Mouse (Mus musculus) gastrocnemius, postnatal 25 days (tissue): ENCODE data around the gene Kcnb1. TPM values are rescaled to one million over a fixed set of nuclear protein-coding genes. Genes with fewer than 3 reads are reported as not detected.

Source experiments
- DNase-seq: peaks from one replicate; pipeline ENCODE4 v3.0.0; 2022
- total RNA-seq, 2 experiments: library from RNA; stranded (reverse); gene quantifications; 1 replicate in 1 of 2; 2 replicates in 1 of 2; pipeline ENCODE4 v1.2.3; 2021

Kcnb1 gene
- total RNA-seq, 2 experiments from 2014 or later, result 22.1 to 27.4 TPM

DNA sequence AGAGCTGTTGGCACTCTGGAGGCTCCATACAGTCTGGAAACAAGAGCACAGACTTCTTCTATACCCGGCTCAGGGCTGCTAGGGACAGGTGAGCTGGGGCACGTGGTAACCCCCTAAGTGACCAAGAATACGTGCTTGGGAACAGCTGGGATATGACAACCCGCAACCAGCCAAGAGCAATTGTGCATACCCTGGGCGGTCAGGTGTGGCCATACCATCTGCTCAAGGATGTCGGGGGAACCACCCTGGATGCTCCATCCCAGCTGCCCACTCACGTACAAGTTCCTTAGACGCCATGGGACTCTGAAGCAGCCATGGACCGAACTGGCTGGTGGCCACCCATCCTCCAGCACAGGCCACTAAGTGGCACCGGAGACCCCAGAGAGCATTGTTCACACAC is 26.8 kb downstream of the Kcnb1 start:
- no peak for DNase-seq

DNA sequence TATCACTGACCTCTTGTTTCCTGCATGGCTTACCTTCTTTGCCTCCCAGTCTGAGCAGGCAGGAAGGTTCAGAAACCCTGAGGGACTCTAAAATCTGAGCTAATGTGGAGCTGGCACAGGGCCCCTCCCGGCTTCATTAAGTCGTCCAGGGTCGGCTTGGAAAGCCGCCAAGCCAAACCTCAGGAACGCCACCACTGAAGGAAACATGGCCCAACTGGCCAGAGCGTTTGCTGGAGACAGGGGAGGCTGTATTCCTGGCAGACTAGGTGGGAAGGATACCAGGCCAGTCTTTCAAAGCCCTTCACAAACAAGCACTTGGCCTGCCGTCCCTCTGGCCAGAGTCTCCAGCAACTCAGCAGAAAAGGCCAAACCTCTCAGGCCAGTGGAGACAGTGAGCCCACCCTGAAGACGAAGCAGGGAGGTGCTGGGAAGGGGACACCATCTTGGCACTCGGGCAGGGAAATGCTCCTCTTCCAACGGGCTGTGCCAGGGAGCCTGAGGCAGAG is 27.4 kb downstream of the Kcnb1 start:
- DNase-seq, result peak; percentile 61

DNA sequence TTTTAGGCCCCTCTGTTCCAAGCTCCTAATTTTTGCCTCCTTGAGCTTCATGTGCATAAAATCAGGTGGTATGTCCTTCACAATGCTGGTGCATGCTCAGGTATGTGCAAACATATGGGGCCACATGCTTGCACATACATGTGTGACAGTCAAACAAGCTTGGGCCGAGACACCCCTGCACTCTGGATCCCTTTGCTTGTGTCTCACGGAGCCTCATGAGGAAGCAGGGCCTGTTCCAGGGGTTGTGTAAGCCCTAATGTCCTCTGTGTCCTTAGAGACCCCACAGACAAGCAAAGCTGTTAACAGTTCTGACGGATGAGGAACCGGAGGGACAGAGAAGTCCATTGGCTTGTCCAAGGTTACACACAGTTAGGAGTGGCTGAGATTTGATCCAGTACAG is 30.2 kb downstream of the Kcnb1 start:
- DNase-seq, result no peak

DNA sequence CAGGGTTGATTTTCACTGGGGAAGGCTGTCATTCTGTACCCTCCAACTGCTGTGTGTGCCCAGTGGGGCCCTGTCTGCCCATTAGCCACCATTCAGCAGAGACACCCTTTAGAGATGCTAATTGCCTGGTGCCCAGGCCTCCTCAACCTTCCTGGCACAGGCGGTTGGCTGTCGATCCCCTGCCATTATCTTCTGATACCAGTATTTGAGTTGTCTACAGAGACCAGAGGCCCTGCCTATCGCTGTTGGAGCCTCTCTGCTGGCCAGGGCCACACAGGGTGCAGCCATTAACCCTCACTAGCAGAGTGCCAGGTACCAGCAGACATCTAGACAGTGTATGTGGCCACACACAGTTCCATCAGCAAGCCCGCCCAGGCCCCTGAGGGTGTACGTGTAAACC is 31.2 kb downstream of the Kcnb1 start:
- no peak for DNase-seq

DNA sequence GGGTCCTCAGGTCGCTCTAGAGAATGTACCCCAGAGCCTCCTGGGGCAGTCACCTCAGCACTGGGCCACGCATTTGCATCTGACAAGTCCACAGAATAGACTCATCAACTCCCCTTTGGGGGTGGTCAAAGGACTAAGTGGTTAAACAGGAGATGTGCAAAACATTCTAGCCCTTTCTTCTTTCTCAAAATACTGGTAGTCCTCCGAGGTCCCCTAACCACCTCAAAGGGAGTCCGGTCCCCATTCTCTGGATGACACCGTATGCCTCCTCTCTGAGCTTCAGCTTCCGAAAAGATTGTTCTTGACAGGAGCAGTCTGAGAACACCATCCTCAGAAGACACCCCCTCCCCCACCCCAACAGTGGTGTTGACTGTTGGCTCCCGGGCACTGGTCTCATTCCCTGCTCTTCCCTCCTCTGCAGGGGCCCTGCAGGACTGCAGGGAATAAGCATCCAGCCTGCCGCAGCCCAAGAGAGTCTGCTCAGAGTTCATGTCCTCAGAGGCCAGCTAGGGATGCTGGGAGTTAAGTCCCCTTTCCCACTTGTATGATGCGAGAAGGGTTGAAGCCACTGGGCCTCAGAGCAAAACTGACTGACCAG is 33.7 kb downstream of the Kcnb1 start:
- DNase-seq, result no peak

DNA sequence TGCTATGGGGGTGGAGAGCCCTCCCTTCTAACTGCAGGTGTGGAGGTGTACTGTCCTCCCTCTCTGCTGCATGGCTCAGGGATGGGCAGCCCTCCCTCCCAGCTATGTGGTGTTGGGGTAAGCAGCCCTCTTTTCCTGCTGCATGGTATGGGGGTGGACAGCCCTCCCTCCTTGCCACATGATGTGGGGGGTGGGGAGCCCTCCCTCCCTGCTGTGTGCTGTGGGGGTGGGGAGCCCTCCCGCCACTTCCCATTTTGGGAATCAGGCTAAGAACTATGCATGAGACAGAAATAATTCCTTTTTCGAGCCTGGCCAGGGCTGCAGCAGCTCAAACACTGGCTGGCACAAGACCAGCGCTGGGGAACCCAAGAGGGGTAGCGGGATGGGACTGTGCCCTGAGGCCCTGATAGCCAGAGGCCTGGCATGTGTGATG is 34.4 kb downstream of the Kcnb1 start:
- no peak for DNase-seq

DNA sequence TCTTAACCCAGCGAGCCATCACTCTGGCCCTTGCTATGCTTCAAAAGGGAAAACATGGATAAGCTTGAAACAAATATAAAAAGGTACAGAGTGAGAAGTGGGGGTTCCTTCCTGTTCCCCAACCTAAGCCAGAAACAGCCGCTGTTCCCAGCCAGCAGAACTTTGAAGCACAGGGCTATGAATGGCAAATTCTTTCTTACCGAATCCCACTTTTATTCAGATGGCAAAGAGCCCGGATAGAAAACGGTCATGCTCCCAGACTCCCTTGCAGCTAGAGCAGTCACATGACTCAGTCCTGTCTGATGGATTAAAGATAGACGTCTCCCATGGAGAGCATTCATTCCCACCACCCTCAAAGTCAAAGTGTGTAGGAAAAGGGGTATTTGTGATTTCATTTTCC is 39.1 kb downstream of the Kcnb1 start:
- no peak for DNase-seq

DNA sequence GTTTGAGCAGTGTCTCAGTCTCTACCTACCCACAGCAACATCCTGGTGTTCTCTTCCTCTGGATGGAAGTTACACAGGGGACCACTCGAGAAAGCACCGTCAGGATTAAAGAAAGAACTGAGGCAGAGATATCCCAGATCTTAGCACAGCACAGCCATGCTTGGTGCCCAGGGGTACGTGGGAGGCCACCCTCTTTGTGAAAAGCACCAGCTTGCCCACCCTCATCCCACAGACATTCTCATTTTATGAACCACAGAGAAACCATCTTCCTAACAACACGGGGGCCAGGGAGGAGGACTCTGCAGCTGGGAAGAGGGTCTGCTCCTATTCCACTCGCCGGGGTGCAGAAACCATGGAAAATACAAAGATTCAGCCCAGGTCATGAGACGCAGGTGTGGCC is 39.8 kb downstream of the Kcnb1 start:
- DNase-seq, result no peak

DNA sequence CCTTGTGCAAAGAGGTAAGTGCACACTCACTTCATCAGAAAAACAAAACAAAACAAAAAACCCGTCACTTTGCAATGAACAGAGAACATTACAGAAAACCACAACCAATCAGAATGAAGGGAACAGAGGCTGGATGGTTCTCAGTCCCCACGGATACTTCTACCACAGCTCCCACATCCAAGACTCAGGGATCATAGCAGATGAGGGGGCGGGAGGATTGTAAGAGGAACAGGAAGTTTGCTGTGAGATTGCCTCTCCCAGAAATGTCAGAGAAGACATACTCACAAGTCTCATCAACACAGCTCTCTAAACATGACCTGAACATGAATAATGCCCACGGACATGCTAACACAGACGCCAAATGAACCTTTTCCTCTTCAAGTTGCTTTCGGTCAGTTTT is 40.9 kb downstream of the Kcnb1 start:
- no peak for DNase-seq

DNA sequence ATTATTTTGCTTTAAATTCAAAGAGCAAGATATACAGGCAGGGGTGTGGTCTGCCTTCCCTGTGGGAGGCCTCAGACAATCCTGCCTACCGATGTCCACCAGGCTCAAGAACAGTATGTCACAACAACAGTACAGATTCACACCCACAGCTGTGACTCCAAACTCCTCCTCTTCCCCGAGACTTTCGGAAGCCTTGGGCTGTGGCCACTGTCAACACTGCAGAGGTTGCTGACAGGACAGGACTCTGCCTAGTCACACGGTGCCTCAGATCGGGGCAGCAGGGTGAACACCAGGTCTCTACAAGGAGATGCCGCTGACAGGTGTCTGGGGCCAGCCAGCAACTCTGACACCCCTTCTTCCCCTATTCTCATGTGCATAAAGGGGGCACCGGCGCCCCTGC is 42.2 kb downstream of the Kcnb1 start:
- no peak for DNase-seq

DNA sequence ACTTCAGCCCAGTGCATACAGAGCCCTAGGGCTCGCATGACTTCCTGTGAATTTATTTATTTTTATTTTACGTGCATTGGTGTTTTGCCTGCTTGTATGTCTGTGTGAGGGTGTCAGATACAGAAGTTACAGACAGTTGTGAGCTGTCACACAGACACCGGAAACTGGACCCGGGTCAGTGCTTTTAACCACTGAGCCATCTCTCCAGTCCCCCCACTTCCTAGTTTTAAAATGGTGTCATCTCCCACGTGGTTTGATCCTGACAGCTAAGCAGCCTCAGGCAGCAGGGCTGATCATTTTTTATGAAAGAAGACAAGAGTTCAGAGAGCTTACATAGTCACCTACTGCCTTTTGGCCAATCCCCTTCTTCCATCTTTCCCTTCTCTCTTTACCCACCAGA is 44.1 kb downstream of the Kcnb1 start:
- no peak for DNase-seq

DNA sequence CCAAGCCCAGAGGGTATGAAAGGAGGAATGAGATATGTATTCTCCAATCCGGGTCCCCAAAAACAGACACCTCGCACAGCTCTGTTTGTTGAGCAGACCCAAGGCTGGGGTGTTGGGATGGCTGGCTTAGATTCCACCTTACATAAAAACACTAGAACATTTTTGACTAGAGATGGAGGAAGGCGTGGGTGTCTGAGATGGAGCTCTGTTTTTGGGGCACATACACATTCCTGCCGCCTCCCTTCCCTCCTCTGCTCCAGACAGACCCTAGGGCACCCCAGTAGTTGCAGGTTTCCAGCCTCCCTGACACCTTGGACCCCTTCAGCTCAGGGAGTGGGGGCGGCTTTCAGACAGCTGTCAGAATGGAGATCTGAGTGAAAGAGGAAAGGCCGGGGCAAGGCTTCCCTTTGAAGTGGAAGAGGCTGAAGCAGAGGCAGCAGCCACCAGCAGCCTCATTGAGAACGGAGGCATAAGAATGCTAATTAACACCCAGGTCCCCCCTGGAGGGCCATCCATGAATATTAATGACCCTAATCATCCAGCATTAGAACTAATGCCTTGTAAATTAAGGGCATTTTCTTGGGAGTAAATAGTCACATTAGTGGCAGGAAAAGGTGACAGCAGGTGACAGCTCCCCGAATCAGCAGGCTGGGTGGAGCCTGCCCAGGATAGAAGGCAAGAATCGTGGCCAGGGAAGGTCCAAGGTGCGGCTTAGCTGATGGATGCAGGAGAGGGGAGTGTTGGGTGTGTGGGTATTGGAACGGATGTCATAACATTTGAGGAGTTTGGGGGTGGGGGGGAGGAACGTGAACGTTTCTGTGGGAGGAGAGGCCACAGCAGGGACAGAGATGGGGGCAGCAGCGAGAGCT is 45.3 kb downstream of the Kcnb1 start:
- DNase-seq, result no peak

DNA sequence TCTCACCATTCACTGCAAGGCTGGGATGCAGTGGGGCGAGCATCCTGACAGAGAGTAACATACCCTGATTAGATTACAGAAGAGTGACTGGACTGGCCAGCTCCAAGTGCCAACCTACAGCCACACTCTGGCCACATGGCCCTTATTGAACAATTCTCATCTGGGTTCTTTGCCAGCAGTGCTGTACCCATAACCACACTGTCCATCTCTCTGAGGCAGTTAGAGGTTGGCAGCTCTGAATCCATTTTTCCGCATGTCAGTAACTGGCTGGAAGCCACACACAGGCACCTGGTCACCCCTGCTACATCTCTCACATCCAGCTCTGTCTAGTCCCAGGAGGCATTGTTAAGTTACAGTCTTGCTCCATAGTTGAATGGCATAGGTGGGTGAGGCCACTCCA is 46.0 kb downstream of the Kcnb1 start:
- DNase-seq, result no peak

DNA sequence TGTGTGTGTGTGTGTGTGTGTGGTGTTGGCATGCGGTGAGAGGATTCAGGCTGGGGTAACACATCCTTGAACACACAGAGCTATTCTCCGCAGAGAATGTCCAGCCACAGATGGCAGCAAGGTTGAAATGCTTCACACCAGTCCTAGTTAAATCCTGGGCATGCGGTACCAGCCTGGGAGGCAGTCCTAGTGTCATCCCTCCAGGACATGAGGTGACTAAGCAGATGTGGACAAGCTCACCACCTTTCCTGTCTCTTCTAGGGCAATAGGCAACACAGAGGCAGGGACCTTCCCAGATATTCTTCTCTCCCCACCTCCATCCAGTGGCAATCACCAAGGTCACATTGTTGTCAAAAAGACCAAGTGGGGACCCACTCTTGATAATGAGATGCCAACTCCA is 47.7 kb downstream of the Kcnb1 start:
- no peak for DNase-seq

DNA sequence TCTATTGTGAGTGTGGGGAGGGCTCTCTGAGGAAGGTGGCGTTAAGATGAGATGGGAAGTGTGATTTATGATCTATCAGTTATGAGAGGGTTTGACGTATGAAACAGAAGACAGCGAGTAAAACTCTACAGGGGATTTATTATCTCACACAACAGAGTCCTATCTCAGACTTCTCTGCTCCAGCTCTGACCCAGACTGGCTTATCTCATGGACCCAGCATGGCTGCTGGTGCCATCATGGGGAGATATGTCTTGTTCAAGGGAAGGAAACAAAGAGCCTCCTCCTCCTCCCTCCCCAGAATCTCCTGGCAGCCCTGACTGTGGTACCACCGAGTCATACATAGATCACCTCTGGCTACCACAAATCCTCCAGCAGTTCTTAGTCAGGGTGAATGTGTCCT is 48.1 kb downstream of the Kcnb1 start:
- DNase-seq, result no peak

DNA sequence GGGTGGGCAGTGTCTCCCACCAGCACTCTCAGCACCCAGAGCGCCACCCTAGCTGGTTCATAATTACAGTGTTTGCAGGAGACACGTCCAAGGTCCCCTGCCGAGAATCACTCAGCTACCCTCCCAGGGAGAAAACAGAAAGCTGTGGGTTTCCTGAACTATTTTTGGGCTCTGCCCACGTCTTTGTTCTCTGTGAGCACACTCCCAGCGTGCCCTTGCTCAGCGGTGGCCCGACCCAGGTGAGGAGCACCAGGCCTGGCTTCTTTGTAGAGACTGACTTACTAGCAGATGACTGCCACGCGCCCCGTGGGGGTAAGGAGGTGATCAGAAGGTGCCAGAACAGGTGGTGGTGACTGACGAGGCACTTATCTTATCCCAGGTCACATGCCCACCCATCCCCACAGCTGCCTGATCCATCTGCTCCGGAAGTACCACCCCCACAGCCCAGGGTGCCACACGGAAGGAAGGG is 50.1 kb downstream of the Kcnb1 start:
- DNase-seq, result no peak

DNA sequence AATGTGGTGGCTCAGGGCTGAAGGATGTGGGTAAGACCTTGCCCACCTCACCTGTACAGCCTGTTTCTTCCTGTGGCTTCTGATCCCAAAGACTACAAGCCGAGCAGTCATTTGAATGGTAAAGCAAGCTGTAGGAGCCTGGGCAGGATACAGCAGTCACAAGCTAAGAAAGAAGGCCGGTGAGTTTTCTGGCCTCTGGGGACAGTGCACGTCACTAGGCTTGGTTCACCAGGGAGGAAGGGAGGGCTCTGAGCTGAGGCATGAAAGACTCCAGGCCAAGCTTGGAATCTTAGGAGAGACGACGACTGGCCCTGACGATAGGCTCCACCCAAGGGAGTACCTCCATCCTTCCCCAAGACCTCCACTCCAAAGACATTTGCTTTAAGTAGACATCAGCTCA is 51.3 kb downstream of the Kcnb1 start:
- no peak for DNase-seq

DNA sequence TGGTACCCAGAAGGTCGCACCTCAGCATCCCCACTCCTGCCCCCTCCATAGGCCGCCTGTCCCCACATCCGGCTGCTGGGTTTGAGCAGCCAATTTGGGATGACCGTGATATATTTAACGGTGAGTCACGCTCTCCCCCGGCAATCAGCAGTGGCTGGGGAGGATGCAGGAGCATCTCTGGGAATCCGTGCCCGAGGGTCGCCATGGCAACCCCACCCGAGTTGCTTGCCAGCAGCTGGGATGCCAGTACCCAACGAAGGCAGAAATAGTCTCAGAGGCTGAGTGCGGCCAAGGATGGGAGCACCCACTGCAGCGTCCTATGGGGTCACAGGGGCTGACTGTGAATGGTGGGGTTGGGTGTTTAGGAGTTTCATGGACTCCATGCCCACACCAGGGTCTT is 53.0 kb downstream of the Kcnb1 start:
- no peak for DNase-seq

DNA sequence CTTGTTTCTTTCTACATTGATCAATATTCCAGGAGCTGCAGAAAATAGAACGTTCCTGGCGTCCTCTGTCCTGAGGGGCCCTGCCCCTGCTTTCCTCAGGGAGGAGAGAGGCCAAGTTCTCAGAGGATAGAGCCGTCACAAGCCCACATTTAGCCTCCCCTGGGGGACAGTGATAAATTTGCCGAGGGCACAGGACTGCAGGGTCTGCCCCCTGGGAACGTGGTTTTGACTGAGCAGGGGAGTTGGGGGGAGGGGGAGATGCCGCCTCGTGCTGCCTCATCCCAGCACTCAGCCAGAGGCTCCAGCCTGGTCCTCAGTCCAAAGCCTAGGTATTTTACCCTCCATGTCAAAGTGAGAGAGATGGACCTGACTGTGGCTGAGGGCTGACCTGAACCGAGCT is 57.9 kb downstream of the Kcnb1 start:
- no peak for DNase-seq

DNA sequence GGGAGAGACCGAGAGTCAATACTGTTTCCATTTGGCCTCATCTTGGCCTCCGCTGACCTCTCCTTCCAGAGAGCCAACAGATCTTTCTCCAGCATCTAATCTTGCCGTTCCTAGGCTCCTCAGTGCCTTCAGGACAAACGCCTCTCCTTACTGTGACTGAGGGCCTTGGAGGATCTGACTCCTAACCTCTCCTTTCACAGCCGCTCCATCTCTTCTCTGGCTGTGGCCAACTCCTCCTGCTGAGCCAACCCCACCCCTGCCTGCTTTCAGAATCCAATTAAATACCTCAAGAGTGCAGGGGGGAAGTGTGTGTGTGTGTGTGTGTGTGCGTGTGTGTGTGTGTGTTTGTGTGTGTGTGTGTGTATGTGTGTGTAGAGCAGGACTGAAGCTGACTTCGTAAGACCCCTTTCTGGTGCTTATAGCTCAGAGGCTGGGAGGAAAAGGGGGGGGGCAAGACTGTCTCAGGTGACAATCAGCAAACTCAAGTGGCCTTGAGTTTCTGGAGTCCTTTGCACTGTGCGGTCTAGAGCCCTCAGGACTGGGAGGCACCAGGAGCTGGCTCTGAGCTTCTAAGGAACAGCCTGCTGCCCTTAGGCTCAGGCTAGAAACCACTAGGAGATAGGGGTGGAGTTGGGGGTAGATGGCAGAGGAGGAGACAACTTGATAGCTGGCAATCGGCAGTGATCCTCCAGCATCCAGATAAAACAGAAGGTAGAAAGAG is 59.7 kb downstream of the Kcnb1 start:
- DNase-seq, result no peak

DNA sequence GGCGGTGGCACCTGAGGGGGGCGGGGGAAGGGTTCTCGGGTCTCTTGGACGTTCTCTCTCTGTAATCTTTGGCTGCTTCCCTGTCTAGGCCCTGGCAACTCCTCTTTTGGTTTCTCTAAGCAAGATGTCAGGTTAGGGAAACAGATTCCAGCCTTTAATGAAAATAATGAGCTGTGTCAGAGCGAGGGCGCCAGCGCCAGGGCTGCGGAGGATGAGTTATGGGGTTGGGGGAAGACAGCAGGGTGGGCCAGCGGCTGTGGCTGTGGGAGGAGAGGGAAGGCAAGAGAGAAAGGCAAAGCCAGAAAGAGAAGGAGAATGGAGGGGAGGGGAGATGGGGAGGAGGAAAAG is 60.4 kb downstream of the Kcnb1 start:
- DNase-seq, result no peak

DNA sequence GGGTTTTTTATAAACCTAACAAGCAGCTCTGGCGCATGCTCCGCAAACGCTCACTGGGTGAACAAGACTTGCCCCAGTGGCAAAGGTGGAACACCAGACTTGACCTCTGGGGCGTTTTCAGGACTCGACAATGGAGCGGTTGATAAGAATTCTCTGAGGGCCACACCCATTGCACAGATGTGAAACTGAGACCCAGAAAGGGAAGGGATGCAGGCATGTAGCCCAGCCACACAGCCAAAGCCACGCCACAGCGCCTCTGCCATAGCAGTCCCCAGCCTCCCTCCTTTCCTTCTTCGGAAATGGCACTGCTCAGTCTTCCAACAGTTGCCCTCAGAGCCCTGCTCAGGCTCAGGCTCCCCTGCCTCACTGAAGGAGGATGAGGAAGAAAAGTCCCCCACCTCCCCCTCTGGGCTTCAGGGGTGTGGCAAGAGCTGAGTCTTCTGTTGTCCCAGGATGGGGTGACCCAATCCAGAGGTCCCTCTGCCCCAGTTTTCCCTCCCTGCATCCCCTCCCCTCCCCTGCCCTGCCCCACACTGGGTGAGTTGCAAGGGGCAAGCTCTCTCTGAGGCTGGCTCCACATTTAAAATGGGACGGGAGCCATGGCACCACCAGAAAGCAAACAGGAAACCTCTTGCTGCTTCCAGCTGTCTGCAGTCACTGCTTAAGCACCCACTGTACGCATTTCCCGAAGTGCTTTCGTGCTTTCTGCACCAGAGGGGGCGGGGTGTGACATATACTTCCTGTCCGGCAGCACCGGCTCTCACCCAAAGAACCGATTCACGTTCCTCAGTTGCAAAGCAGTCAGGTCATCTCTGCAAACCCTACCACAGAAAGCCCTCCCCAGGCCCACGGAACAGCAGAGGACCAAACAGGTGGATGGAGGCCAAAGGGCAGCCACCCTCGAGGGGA is 61.0 kb downstream of the Kcnb1 start:
- DNase-seq, result no peak
